Mouse (Mus musculus): ENCODE data around the gene Rsu1. TPM values are rescaled to one million over a fixed set of nuclear protein-coding genes. Genes with fewer than 3 reads are reported as not detected.

Rsu1 gene
- polyA plus RNA-seq, 1 experiment from 2014 or later, result 122 TPM

GRCm38 (mm10) chr2:13218112-13218511 is 53.1 kb downstream of the Rsu1 start:
- Histone ChIP-seq H3K9me3 (ENCODE audit: control insufficient read depth, low read length) (no peaks in the 10 kb centered on the region), H3K9ac (ENCODE audit: low read length) (no peak overlapping the region), H3K4me1 (replicated peaks; ENCODE audit: control insufficient read depth, insufficient read depth, low read length) (no peaks in the 10 kb centered on the region), H3K4me2 (ENCODE audit: low read length) (no peak overlapping the region), H3K27ac (ENCODE audit: low read depth) (no peak overlapping the region), H3K36me3 (ENCODE audit: control insufficient read depth, insufficient read depth, low read length) (peaks cover 27% of the 10 kb centered on the region), H3K4me3 (ENCODE audit: low read depth, low read length) (no peak overlapping the region), H3K27me3 (replicated peaks; ENCODE audit: control insufficient read depth, insufficient read depth, low read length) (no peaks in the 10 kb centered on the region)
- WGBS, result 81% methylated on average over 6 of the region's 6 CpGs
- ATAC-seq (replicated peaks; ENCODE audit: low FRiP score, low TSS enrichment, low read depth) (no peak), DNase-seq (ENCODE audit: low spot score) (no peak)

- H3K4me1 ChIP-seq (replicated peaks; ENCODE audit: control insufficient read depth, insufficient read depth, low read length), result no peaks in the 10 kb centered on the region
- H3K27ac ChIP-seq (ENCODE audit: low read depth), result no peak overlapping the region
- no peak overlapping the region for H3K4me3 ChIP-seq (ENCODE audit: low read depth, low read length)
- H3K9me3 ChIP-seq (ENCODE audit: control insufficient read depth, low read length), result no peaks in the 10 kb centered on the region
- WGBS, result 84% methylated on average over 2 of the region's 2 CpGs
- H3K4me2 ChIP-seq (ENCODE audit: low read length), result no peak overlapping the region
- no peak overlapping the region for H3K9ac ChIP-seq (ENCODE audit: low read length)
- no peaks in the 10 kb centered on the region for H3K27me3 ChIP-seq (replicated peaks; ENCODE audit: control insufficient read depth, insufficient read depth, low read length)
- H3K36me3 ChIP-seq (ENCODE audit: control insufficient read depth, insufficient read depth, low read length), result no peaks in the 10 kb centered on the region
- DNase-seq (ENCODE audit: low spot score), result no peak
- ATAC-seq (replicated peaks; ENCODE audit: low FRiP score, low TSS enrichment, low read depth), result no peak
Observed at GRCm38 (mm10) chr2:13206825-13207224, 64.4 kb downstream of the Rsu1 start.

- no peaks in the 10 kb centered on the region for H3K27me3 ChIP-seq (replicated peaks; ENCODE audit: control insufficient read depth, insufficient read depth, low read length)
- H3K9me3 ChIP-seq (ENCODE audit: control insufficient read depth, low read length), result no peaks in the 10 kb centered on the region
- H3K4me1 ChIP-seq (replicated peaks; ENCODE audit: control insufficient read depth, insufficient read depth, low read length), result no peaks in the 10 kb centered on the region
- no peak overlapping the region for H3K27ac ChIP-seq (ENCODE audit: low read depth)
- no peaks in the 10 kb centered on the region for H3K36me3 ChIP-seq (ENCODE audit: control insufficient read depth, insufficient read depth, low read length)
- ATAC-seq (replicated peaks; ENCODE audit: low FRiP score, low TSS enrichment, low read depth) (no peak), DNase-seq (ENCODE audit: low spot score) (no peak)
- H3K4me2 ChIP-seq (ENCODE audit: low read length), result no peak overlapping the region
- no peak overlapping the region for H3K4me3 ChIP-seq (ENCODE audit: low read depth, low read length)
- WGBS, result 50% methylated on average over 8 of the region's 8 CpGs
- no peak overlapping the region for H3K9ac ChIP-seq (ENCODE audit: low read length)
Observed at GRCm38 (mm10) chr2:13206367-13206766, 64.8 kb downstream of the Rsu1 start.

GRCm38 (mm10) chr2:13202805-13203475 is 68.3 kb downstream of the Rsu1 start:
- H3K9me3 ChIP-seq (ENCODE audit: control insufficient read depth, low read length), result no peaks in the 10 kb centered on the region
- no peak overlapping the region for H3K4me3 ChIP-seq (ENCODE audit: low read depth, low read length)
- no peak for ATAC-seq (replicated peaks; ENCODE audit: low FRiP score, low TSS enrichment, low read depth)
- H3K9ac ChIP-seq (ENCODE audit: low read length), result no peak overlapping the region
- no peaks in the 10 kb centered on the region; the same call in 1 of the 2 replicates for H3K36me3 ChIP-seq (ENCODE audit: control insufficient read depth, insufficient read depth, low read length)
- WGBS, result 82% methylated on average over 6 of the region's 6 CpGs
- H3K27me3 ChIP-seq (replicated peaks; ENCODE audit: control insufficient read depth, insufficient read depth, low read length), result no peaks in the 10 kb centered on the region
- DNase-seq (ENCODE audit: low spot score), result no peak
- no peaks in the 10 kb centered on the region for H3K4me1 ChIP-seq (replicated peaks; ENCODE audit: control insufficient read depth, insufficient read depth, low read length)
- H3K27ac ChIP-seq (ENCODE audit: low read depth), result no peak overlapping the region
- H3K4me2 ChIP-seq (ENCODE audit: low read length), result no peak overlapping the region

DNA sequence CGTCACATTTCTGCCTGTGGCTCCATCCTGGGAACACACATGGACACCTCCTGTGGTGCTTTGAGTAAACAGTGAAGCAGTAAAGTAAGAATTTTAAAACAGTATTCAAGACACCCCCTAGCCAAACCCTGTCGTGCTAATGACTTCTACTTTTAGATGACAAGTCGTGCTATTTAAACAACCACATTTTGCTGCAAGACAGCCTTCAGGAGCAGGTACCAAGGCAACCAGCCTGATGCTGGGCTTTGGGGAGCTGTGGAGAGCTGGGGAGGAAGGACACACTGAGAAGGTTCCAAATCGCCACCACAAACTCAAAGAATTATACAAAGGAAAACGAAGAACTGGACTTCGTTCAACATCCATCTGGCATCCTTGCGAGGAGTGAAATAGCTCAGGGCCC is 71.5 kb downstream of the Rsu1 start:
- Histone ChIP-seq H3K27me3 (replicated peaks; ENCODE audit: control insufficient read depth, insufficient read depth, low read length) (no peaks in the 10 kb centered on the region), H3K9me3 (ENCODE audit: control insufficient read depth, low read length) (no peaks in the 10 kb centered on the region), H3K4me1 (replicated peaks; ENCODE audit: control insufficient read depth, insufficient read depth, low read length) (no peaks in the 10 kb centered on the region), H3K4me2 (ENCODE audit: low read length) (no peak overlapping the region), H3K36me3 (ENCODE audit: control insufficient read depth, insufficient read depth, low read length) (no peaks in the 10 kb centered on the region; the same call in 1 of the 2 replicates), H3K4me3 (ENCODE audit: low read depth, low read length) (no peak overlapping the region), H3K27ac (ENCODE audit: low read depth) (no peak overlapping the region), H3K9ac (ENCODE audit: low read length) (no peak overlapping the region)
- WGBS, result 79% methylated on average over 7 of the region's 7 CpGs
- DNase-seq (ENCODE audit: low spot score) (no peak), ATAC-seq (replicated peaks; ENCODE audit: low FRiP score, low TSS enrichment, low read depth) (no peak)

GRCm38 (mm10) chr2:13199033-13199432 is 72.2 kb downstream of the Rsu1 start:
- H3K4me2 ChIP-seq (ENCODE audit: low read length), result no peak overlapping the region
- no peaks in the 10 kb centered on the region for H3K27me3 ChIP-seq (replicated peaks; ENCODE audit: control insufficient read depth, insufficient read depth, low read length)
- no peaks in the 10 kb centered on the region for H3K9me3 ChIP-seq (ENCODE audit: control insufficient read depth, low read length)
- H3K4me1 ChIP-seq (replicated peaks; ENCODE audit: control insufficient read depth, insufficient read depth, low read length), result no peaks in the 10 kb centered on the region
- no peak overlapping the region for H3K9ac ChIP-seq (ENCODE audit: low read length)
- no peaks in the 10 kb centered on the region; the same call in 1 of the 2 replicates for H3K36me3 ChIP-seq (ENCODE audit: control insufficient read depth, insufficient read depth, low read length)
- H3K27ac ChIP-seq (ENCODE audit: low read depth), result no peak overlapping the region
- DNase-seq (ENCODE audit: low spot score) (no peak), ATAC-seq (replicated peaks; ENCODE audit: low FRiP score, low TSS enrichment, low read depth) (no peak)
- 78% methylated on average over 2 of the region's 2 CpGs for WGBS
- no peak overlapping the region for H3K4me3 ChIP-seq (ENCODE audit: low read depth, low read length)

DNA sequence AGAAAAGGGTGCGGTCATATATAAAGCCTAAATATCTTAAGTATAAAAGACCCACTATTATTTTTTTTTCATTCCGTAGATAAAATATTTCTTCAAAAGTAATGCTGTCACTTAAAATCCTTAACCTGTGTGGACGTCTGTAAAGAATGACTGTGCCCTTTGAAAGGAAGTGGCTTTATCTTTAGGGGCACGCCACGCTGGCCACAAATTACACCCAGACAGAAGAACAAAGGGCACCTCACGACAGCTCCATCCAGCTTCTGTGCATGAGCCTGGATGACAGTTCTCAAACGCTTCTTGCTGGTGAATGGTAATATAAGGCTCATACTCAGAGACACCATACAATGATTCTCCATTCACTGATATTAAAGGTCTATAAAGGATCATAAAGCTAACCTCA is 75.7 kb downstream of the Rsu1 start:
- Histone ChIP-seq H3K4me1 (replicated peaks; ENCODE audit: control insufficient read depth, insufficient read depth, low read length) (no peaks in the 10 kb centered on the region), H3K36me3 (ENCODE audit: control insufficient read depth, insufficient read depth, low read length) (no peaks in the 10 kb centered on the region; the same call in 1 of the 2 replicates), H3K4me2 (ENCODE audit: low read length) (no peak overlapping the region), H3K4me3 (ENCODE audit: low read depth, low read length) (no peak overlapping the region), H3K27ac (ENCODE audit: low read depth) (no peak overlapping the region), H3K27me3 (replicated peaks; ENCODE audit: control insufficient read depth, insufficient read depth, low read length) (no peaks in the 10 kb centered on the region), H3K9me3 (ENCODE audit: control insufficient read depth, low read length) (no peaks in the 10 kb centered on the region), H3K9ac (ENCODE audit: low read length) (no peak overlapping the region)
- WGBS, result 70% methylated on average over 7 of the region's 7 CpGs
- DNase-seq (ENCODE audit: low spot score) (no peak), ATAC-seq (replicated peaks; ENCODE audit: low FRiP score, low TSS enrichment, low read depth) (no peak)

DNA sequence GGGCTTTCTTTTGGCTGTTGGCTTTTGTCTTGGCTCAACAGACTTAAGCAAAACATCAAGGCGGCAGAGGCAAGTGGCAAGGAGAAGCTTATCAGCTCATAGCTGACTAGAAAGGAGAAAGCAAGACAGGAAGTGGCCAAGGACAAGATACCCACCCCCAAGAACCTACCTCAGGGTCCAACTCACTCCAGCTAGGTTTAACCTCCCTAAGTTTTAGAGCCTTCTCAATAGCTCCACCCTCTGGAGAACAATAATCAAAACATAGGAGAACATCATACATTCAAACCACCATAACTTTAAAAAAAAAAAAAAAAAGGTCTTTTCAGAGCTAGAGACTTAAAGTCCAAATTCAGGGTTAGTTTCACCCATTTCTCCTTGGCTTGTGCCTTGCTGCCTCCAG is 79.1 kb downstream of the Rsu1 start:
- Histone ChIP-seq H3K9me3 (ENCODE audit: control insufficient read depth, low read length) (no peaks in the 10 kb centered on the region), H3K27me3 (replicated peaks; ENCODE audit: control insufficient read depth, insufficient read depth, low read length) (no peaks in the 10 kb centered on the region), H3K4me3 (ENCODE audit: low read depth, low read length) (no peak overlapping the region), H3K36me3 (ENCODE audit: control insufficient read depth, insufficient read depth, low read length) (no peaks in the 10 kb centered on the region), H3K9ac (ENCODE audit: low read length) (no peak overlapping the region), H3K4me1 (replicated peaks; ENCODE audit: control insufficient read depth, insufficient read depth, low read length) (no peaks in the 10 kb centered on the region), H3K4me2 (ENCODE audit: low read length) (no peak overlapping the region), H3K27ac (ENCODE audit: low read depth) (no peak overlapping the region)
- 91% methylated on average over 1 of the region's 1 CpGs for WGBS
- no peak for DNase-seq (ENCODE audit: low spot score)
- no peak for ATAC-seq (replicated peaks; ENCODE audit: low FRiP score, low TSS enrichment, low read depth)

- no peaks in the 10 kb centered on the region for H3K9me3 ChIP-seq (ENCODE audit: control insufficient read depth, low read length)
- H3K4me2 ChIP-seq (ENCODE audit: low read length), result no peak overlapping the region
- H3K27ac ChIP-seq (ENCODE audit: low read depth), result no peak overlapping the region
- H3K27me3 ChIP-seq (replicated peaks; ENCODE audit: control insufficient read depth, insufficient read depth, low read length), result no peaks in the 10 kb centered on the region
- no peak for DNase-seq (ENCODE audit: low spot score)
- H3K9ac ChIP-seq (ENCODE audit: low read length), result no peak overlapping the region
- H3K36me3 ChIP-seq (ENCODE audit: control insufficient read depth, insufficient read depth, low read length), result no peaks in the 10 kb centered on the region
- H3K4me1 ChIP-seq (replicated peaks; ENCODE audit: control insufficient read depth, insufficient read depth, low read length), result no peaks in the 10 kb centered on the region
- ATAC-seq (replicated peaks; ENCODE audit: low FRiP score, low TSS enrichment, low read depth), result no peak
- H3K4me3 ChIP-seq (ENCODE audit: low read depth, low read length), result no peak overlapping the region
- WGBS, result 92% methylated on average over 4 of the region's 4 CpGs
Observed at GRCm38 (mm10) chr2:13190767-13191166, 80.4 kb downstream of the Rsu1 start.

Data from intestine, embryonic 14.5 days (tissue).